Comparison of ENCODE assay signal across 16 mouse cellular contexts in the genomic region with DNA sequence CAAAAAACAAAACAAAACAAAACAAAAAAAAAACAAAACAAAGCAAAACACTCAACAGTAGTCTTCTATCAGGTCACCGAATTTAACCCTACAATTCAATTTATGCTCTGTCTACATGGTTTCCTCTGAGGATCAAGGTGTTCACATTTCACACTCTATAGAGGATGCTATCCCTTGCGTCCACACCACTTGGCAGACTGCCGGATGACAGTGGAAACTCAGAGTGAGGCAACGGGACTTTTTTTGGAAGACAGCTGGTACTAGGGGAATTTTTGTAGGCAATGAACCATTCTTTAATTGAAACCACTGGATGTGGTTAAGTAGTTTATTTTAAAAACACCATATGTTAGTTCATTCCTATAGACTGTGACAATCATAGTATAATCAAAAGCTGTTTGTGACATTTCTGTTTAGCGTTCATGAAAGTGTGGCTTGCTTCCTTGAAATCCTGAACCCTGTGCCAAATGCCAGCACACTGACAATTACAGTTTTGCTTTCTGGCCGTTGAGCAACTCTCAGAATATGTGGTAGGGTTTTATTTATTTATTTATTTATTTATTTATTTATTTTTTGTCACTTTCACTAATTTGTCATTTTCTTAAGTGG.
DNase-seq lines count a peak whose midpoint lies in the region; ATAC-seq and TF ChIP-seq lines count a peak whose summit lies in the region.
"Had no signal": no experiment of that assay in that cellular context is flagged by ENCODE, and none has a peak within 500 bp of the region (broad histone marks: within the 10 kb centered on the region; RNA-seq: fewer than 3 reads in every experiment).

No protein-coding gene starts in this region.

- DNase-seq in gastrocnemius, adult 2 months: peak; percentile 64
- DNase-seq in gastrocnemius, postnatal 14 days: no peak
- DNase-seq in lung, postnatal 0 days (ENCODE audit: low spot score): peak; percentile 51
- no peak for DNase-seq in lung, adult 18-20 months
- DNase-seq in Patski (ENCODE audit: low read depth, low spot score): peak; percentile 49
- DNase-seq in cerebellum, postnatal 36 days: peak; percentile 56 to 57
- DNase-seq: adrenal gland, adult 2 months; forebrain, postnatal 0 days; spleen, adult 18-20 months had no signal

- H3K36me3 ChIP-seq in lung, postnatal 0 days (ENCODE audit: insufficient read depth, low read length): no peaks in the 10 kb centered on the region
- no peaks in the 10 kb centered on the region for H3K36me3 ChIP-seq in hindbrain, embryonic 16.5 days (ENCODE audit: control insufficient read depth, insufficient read depth, low read length)
- H3K36me3 ChIP-seq: heart, embryonic 15.5 days; hindbrain, embryonic 10.5 days; kidney, embryonic 15.5 days; neural tube, embryonic 13.5 days; stomach, embryonic 15.5 days had no signal

- CTCF ChIA-PET in Patski (lab: Charles Lee): interaction anchor here (0.8 to 1.5 kb wide), 2 partner anchors 15 to 36 kb away, joined by 3 read pairs; no protein-coding TSS in a partner anchor

- POLR2A ChIA-PET in Patski (lab: Charles Lee): no interaction called here

- no peaks in the 10 kb centered on the region for H3K4me1 ChIP-seq in lung, postnatal 0 days (ENCODE audit: insufficient read depth, low read depth, low read length)
- peaks cover 3% of the 10 kb centered on the region for H3K4me1 ChIP-seq in hindbrain, embryonic 16.5 days (ENCODE audit: control insufficient read depth, insufficient read depth, low read depth, low read length)
- H3K4me1 ChIP-seq: stomach, embryonic 15.5 days had no signal

- intact Hi-C loops in gastrocnemius, adult 2 months (cut with DNase I): loop anchor here (10.0 kb wide), 1 partner anchor 180 kb away; no protein-coding TSS in a partner anchor
- intact Hi-C loops in gastrocnemius, postnatal 14 days (cut with DNase I; ENCODE audit: low total_unique reads): no loop called here

- no peak overlapping the region for H3K9ac ChIP-seq in lung, postnatal 0 days (replicated peaks; ENCODE audit: low read depth)
- no peak overlapping the region for H3K9ac ChIP-seq in hindbrain, embryonic 16.5 days (ENCODE audit: low read depth, low read length)
- H3K9ac ChIP-seq: forebrain, postnatal 0 days; heart, embryonic 15.5 days; kidney, embryonic 15.5 days; neural tube, embryonic 13.5 days; stomach, embryonic 15.5 days had no signal

- H3K27me3 ChIP-seq in lung, postnatal 0 days (replicated peaks; ENCODE audit: insufficient read depth, low read length): no peaks in the 10 kb centered on the region
- H3K27me3 ChIP-seq in Patski: no peaks in the 10 kb centered on the region
- H3K27me3 ChIP-seq in hindbrain, embryonic 16.5 days (replicated peaks; ENCODE audit: control insufficient read depth, insufficient read depth, low read length): no peaks in the 10 kb centered on the region
- H3K27me3 ChIP-seq: heart, embryonic 15.5 days; kidney, embryonic 15.5 days; neural tube, embryonic 13.5 days; stomach, embryonic 15.5 days had no signal

- 62% methylated on average over 6 of the region's 6 CpGs for WGBS in lung, postnatal 0 days
- WGBS in hindbrain, embryonic 16.5 days: 74% methylated on average over 6 of the region's 6 CpGs

- ATAC-seq in lung, postnatal 0 days: peak; percentile 46
- no peak for ATAC-seq in Patski
- ATAC-seq in hindbrain, embryonic 16.5 days: no peak
- ATAC-seq: forebrain, postnatal 0 days; inflammation-experienced regulatory T-cells, adult 6 months had no signal

- no peaks in the 10 kb centered on the region for H3K9me3 ChIP-seq in lung, postnatal 0 days (ENCODE audit: low read length)
- no peaks in the 10 kb centered on the region for H3K9me3 ChIP-seq in hindbrain, embryonic 16.5 days (ENCODE audit: control insufficient read depth, low read length)
- H3K9me3 ChIP-seq: heart, embryonic 15.5 days; hindbrain, embryonic 10.5 days; kidney, embryonic 15.5 days; neural tube, embryonic 13.5 days; stomach, embryonic 15.5 days had no signal

- in situ Hi-C loops in Patski (cut with MboI; ENCODE audit: low pct_unique_long_range_greater_than_20kb): no loop called here

- no peak overlapping the region for H3K4me2 ChIP-seq in lung, postnatal 0 days (replicated peaks; ENCODE audit: low read depth, low read length)
- H3K4me2 ChIP-seq in hindbrain, embryonic 16.5 days (ENCODE audit: low read length): no peak overlapping the region
- H3K4me2 ChIP-seq: heart, embryonic 15.5 days; kidney, embryonic 15.5 days; neural tube, embryonic 13.5 days; stomach, embryonic 15.5 days had no signal

- no peak for TF ChIP-seq EP300 in lung, postnatal 0 days (IDR thresholded peaks at IDR 0.05)

- no peak overlapping the region for H3K4me3 ChIP-seq in gastrocnemius, adult 2 months
- H3K4me3 ChIP-seq in lung, postnatal 0 days (ENCODE audit: low read depth, low read length): no peak overlapping the region
- H3K4me3 ChIP-seq in hindbrain, embryonic 16.5 days (ENCODE audit: low read length): no peak overlapping the region
- H3K4me3 ChIP-seq: heart, embryonic 15.5 days; hindbrain, embryonic 10.5 days; kidney, embryonic 15.5 days; neural tube, embryonic 13.5 days; stomach, embryonic 15.5 days had no signal

- no peak for TF ChIP-seq CTCF in gastrocnemius, adult 2 months (IDR thresholded peaks at IDR 0.05)
- TF ChIP-seq CTCF in lung, postnatal 0 days (IDR thresholded peaks at IDR 0.05): no peak
- TF ChIP-seq CTCF in Patski (IDR thresholded peaks at IDR 0.05): no peak

- H3K27ac ChIP-seq in gastrocnemius, adult 2 months: peak overlapping the region; percentile 61
- H3K27ac ChIP-seq in lung, postnatal 0 days (ENCODE audit: low read length): no peak overlapping the region
- H3K27ac ChIP-seq in hindbrain, embryonic 16.5 days (ENCODE audit: low read depth, low read length): no peak overlapping the region
- H3K27ac ChIP-seq: heart, embryonic 15.5 days; hindbrain, embryonic 10.5 days; kidney, embryonic 15.5 days; neural tube, embryonic 13.5 days; stomach, embryonic 15.5 days had no signal

Comparison
In these comparisons a context has a peak if more than half of its experiments do, and no peak if none do; other contexts are left out.
1. DNase-seq: peak in gastrocnemius, adult 2 months (single experiment), lung, postnatal 0 days (single experiment), Patski (single experiment) and cerebellum, postnatal 36 days (2 of 2); none in gastrocnemius, postnatal 14 days (single experiment) and lung, adult 18-20 months (0 of 2).